Mouse (Mus musculus): ENCODE data around the gene Prn. TPM values are rescaled to one million over a fixed set of nuclear protein-coding genes. Genes with fewer than 3 reads are reported as not detected.
A peak's percentile ranks its signal among the peaks of the same experiment; 100 is the strongest.

Prn gene
- total RNA-seq (2015; ENCODE audit: low replicate concordance) (not detected in 2 replicates), total RNA-seq (2017; ENCODE audit: low replicate concordance) (not detected in 2 replicates)

- peak; percentile 87 for ATAC-seq (replicated peaks; ENCODE audit: low FRiP score, poor library complexity, severe bottlenecking)
Observed at GRCm38 (mm10) chr2:131909683-131910572, at the start of gene Prn, which contains the start of gene Prnp. Gene Prn (plus strand): TSS chr2:131909957. Gene Prnp (plus strand): TSS chr2:131909928.

GRCm38 (mm10) chr2:131862617-131863275 lies 47.0 kb upstream of the Prn start:
- no peak for ATAC-seq (replicated peaks; ENCODE audit: low FRiP score, poor library complexity, severe bottlenecking)

GRCm38 (mm10) chr2:131863472-131863871 lies 46.3 kb upstream of the Prn start:
- ATAC-seq (replicated peaks; ENCODE audit: low FRiP score, poor library complexity, severe bottlenecking), result no peak

DNA sequence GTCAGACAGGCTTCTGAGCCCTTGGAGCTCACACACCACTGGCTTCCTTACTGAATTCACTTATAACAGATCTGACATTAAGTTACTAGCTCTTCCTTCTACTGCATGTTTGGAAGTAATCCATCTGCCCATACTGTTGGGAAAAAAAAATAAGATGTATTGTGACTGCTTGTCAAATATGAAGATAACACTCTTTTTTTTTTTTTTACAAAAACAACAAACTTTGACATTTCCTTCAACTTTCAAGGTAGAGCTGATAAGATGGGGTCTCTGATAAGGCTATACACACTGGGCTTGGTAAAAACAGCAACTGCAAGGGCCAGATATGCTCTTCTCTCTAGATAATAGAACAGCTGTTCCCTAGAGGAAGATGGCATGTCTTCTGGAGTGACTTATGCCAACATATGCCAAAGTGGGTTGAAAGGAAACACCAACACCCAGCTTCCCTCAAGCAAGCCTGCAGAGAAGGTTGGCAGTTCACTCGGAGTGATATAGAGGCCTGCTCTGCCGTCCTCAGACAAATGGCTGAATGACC lies 45.4 kb upstream of the Prn start:
- ATAC-seq (replicated peaks; ENCODE audit: low FRiP score, poor library complexity, severe bottlenecking), result 0 out of 2 replicates have a peak, but pooled peaks have one; percentile 47

GRCm38 (mm10) chr2:131866676-131867075 lies 43.1 kb upstream of the Prn start:
- ATAC-seq (replicated peaks; ENCODE audit: low FRiP score, poor library complexity, severe bottlenecking), result no peak

GRCm38 (mm10) chr2:131868983-131869382 lies 40.8 kb upstream of the Prn start:
- ATAC-seq (replicated peaks; ENCODE audit: low FRiP score, poor library complexity, severe bottlenecking), result no peak

- no peak for ATAC-seq (replicated peaks; ENCODE audit: low FRiP score, poor library complexity, severe bottlenecking)
Observed at GRCm38 (mm10) chr2:131873376-131873775, 36.4 kb upstream of the Prn start.

GRCm38 (mm10) chr2:131876551-131877265 lies 33.0 kb upstream of the Prn start:
- no peak for ATAC-seq (replicated peaks; ENCODE audit: low FRiP score, poor library complexity, severe bottlenecking)

- ATAC-seq (replicated peaks; ENCODE audit: low FRiP score, poor library complexity, severe bottlenecking), result no peak
Observed at GRCm38 (mm10) chr2:131881766-131882165, 28.0 kb upstream of the Prn start.

DNA sequence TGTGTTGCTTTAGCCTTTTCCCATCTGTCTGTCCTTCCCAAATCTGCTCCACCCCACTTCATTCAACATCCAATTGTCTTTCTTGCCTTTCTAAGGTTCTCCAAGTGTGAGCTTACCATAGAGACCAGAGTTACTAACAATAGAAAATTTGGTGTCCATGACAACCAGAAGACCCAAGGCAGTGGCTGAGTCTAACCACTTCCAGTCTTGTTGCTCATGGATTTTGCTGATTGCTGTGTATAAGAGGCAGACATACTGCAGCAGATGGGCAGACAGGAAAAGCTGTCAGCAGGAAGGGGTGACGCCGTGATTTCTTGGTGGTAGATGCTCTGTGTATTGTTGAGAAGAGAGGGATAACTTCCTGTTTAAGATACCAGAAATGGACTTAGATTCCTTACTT lies 26.6 kb upstream of the Prn start:
- ATAC-seq (replicated peaks; ENCODE audit: low FRiP score, poor library complexity, severe bottlenecking), result no peak

GRCm38 (mm10) chr2:131886503-131887160 lies 23.1 kb upstream of the Prn start:
- ATAC-seq (replicated peaks; ENCODE audit: low FRiP score, poor library complexity, severe bottlenecking), result no peak

DNA sequence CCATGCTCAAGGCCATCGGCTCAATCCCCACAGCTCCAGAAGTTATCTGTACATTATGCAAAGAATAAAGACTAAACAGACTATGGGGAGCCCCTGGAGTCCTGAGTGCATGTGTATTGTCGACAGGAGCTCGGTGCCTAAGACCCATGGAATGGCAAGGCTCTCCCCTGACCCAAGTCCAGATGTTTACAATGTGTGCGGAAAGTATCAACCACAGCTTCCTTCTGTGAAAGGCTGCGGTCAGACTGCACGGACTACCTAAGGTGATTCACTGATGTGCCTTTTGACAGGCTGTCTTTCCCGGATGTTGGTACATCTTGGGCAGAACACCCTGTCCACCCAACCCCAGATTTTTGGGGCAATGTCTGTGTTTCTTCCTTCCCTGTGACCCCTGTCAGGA lies 21.5 kb upstream of the Prn start:
- no peak for ATAC-seq (replicated peaks; ENCODE audit: low FRiP score, poor library complexity, severe bottlenecking)

- no peak for ATAC-seq (replicated peaks; ENCODE audit: low FRiP score, poor library complexity, severe bottlenecking)
Observed at GRCm38 (mm10) chr2:131892534-131892933, 17.2 kb upstream of the Prn start.

GRCm38 (mm10) chr2:131895106-131895505 lies 14.7 kb upstream of the Prn start:
- no peak for ATAC-seq (replicated peaks; ENCODE audit: low FRiP score, poor library complexity, severe bottlenecking)

- ATAC-seq (replicated peaks; ENCODE audit: low FRiP score, poor library complexity, severe bottlenecking), result no peak
Observed at GRCm38 (mm10) chr2:131896011-131896410, 13.7 kb upstream of the Prn start.

DNA sequence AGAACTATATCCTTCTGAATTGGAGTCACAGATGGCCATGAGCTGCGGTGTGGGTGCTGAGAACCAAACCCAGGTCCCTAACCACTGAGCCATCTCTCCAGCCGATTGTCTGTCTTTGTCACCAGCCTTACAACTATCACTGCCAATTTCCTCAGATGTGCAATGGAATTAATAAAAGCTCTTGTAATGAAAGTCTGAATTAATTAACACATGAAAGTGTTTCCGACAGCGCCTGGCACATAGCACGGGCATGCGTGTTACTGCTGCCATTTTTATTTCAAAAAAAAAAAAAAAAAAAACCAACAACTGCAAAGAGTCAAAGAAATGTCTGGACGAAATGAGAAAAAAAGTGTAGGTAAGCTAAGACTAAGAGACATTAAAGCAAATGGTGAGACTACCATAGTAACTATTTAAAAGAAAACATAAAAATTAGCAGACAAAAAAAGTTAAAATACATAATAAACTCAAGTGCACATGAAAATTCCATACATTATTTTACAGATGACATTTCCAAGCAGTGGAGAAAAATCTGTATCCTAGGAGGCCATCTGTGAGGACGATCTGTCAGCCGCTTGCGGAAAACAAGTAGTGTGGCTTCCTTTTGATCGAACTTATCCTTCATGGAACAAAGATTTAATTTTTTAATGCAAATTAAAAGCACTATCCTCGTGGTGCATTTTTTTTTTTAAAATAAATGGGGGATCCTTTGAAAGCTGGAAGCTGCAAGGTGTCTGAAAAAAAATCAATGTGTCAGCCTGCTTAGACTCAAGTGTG lies 12.2 kb upstream of the Prn start:
- ATAC-seq (replicated peaks; ENCODE audit: low FRiP score, poor library complexity, severe bottlenecking), result no peak

DNA sequence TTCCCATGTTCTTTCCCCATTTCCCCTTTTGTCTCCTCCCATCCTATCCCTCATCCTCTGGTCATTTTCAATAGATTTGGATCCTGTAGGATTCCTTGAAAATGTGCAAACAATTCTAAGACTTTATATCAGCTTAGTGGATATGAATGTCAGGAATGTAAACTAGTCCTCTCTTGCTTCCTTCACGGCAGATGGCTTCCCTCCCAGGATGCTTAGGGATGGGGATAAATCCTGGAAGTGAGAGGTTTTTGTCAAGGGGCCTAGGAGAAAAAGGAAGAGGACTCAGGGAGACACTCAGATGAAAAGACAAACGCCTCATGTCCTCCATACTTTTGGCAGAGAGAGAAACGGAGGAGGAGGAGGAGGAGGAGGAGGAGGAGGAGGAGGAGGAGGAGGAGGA lies 7.3 kb upstream of the Prn start:
- ATAC-seq (replicated peaks; ENCODE audit: low FRiP score, poor library complexity, severe bottlenecking), result no peak

GRCm38 (mm10) chr2:131902867-131903266 lies 6.9 kb upstream of the Prn start:
- no peak for ATAC-seq (replicated peaks; ENCODE audit: low FRiP score, poor library complexity, severe bottlenecking)

GRCm38 (mm10) chr2:131905025-131905424 lies 4.7 kb upstream of the Prn start:
- peak; percentile 82 for ATAC-seq (replicated peaks; ENCODE audit: low FRiP score, poor library complexity, severe bottlenecking)
